Mouse (Mus musculus) adrenal gland, adult 2 months (tissue): ENCODE data around the gene Syt2. TPM values are rescaled to one million over a fixed set of nuclear protein-coding genes. Genes with fewer than 3 reads are reported as not detected.

Experiments used
- DNase-seq: peaks from one replicate; pipeline ENCODE4 v3.0.0; 2021
- long read RNA-seq: library from polyadenylated mRNA; stranded (forward); transcript quantifications from one replicate; pipeline ENCODE4 v2.0.0, GENCODE M21; 2021
- polyA plus RNA-seq: library from polyadenylated mRNA; depleted of rRNA; stranded (reverse); fragments of >200 nt; gene quantifications from 2 replicates; pipeline ENCODE4 v1.2.3, GENCODE M21; 2012; rRNA removed
- total RNA-seq, 2 experiments: library from RNA; stranded (reverse); gene quantifications; 2 replicates each; pipeline ENCODE4 v1.2.3; 2021

The Syt2 gene
- total RNA-seq (under 1 TPM; 0.06 to 0.17 TPM), polyA plus RNA-seq (0.01 and 0.55 TPM in 2 replicates)
- long read RNA-seq, result 0 reads

GRCm38 (mm10) chr1:134646261-134646962, at the start of gene Syt2:
Syt2 (plus strand) TSS chr1:134646677.
- peak; percentile 53 for DNase-seq

GRCm38 (mm10) chr1:134597339-134598054, 49.0 kb upstream of the Syt2 start:
- DNase-seq, result no peak

GRCm38 (mm10) chr1:134604086-134604485, 42.4 kb upstream of the Syt2 start:
- DNase-seq, result no peak

GRCm38 (mm10) chr1:134605670-134606069, 40.8 kb upstream of the Syt2 start:
- no peak for DNase-seq

- DNase-seq, result no peak
Observed at GRCm38 (mm10) chr1:134606381-134606780, 40.1 kb upstream of the Syt2 start.

GRCm38 (mm10) chr1:134607279-134607678, 39.2 kb upstream of the Syt2 start:
- no peak for DNase-seq

- DNase-seq, result no peak
Observed at GRCm38 (mm10) chr1:134609172-134609571, 37.3 kb upstream of the Syt2 start.

- no peak for DNase-seq
Observed at GRCm38 (mm10) chr1:134614554-134614953, 31.9 kb upstream of the Syt2 start.

GRCm38 (mm10) chr1:134614988-134615387, 31.5 kb upstream of the Syt2 start:
- no peak for DNase-seq

GRCm38 (mm10) chr1:134617656-134618055, 28.8 kb upstream of the Syt2 start:
- no peak for DNase-seq

GRCm38 (mm10) chr1:134625325-134625724, 21.2 kb upstream of the Syt2 start:
- no peak for DNase-seq

GRCm38 (mm10) chr1:134629455-134629854, 17.0 kb upstream of the Syt2 start:
- peak; percentile 75 for DNase-seq

- no peak for DNase-seq
Observed at GRCm38 (mm10) chr1:134634296-134634695, 12.2 kb upstream of the Syt2 start.

GRCm38 (mm10) chr1:134636245-134636644, 10.2 kb upstream of the Syt2 start:
- DNase-seq, result no peak

GRCm38 (mm10) chr1:134636684-134637083, 9.8 kb upstream of the Syt2 start:
- peak; percentile 28 for DNase-seq

- no peak for DNase-seq
Observed at GRCm38 (mm10) chr1:134638041-134638440, 8.4 kb upstream of the Syt2 start.

- peak; percentile 49 for DNase-seq
Observed at GRCm38 (mm10) chr1:134638522-134638921, 8.0 kb upstream of the Syt2 start.

- no peak for DNase-seq
Observed at GRCm38 (mm10) chr1:134639460-134639859, 7.0 kb upstream of the Syt2 start.

- no peak for DNase-seq
Observed at GRCm38 (mm10) chr1:134641507-134641906, 5.0 kb upstream of the Syt2 start.

- DNase-seq, result no peak
Observed at GRCm38 (mm10) chr1:134643702-134644101, 2.8 kb upstream of the Syt2 start.

GRCm38 (mm10) chr1:134645408-134646200, 873 bp upstream of the Syt2 start:
- no peak for DNase-seq

- DNase-seq, result no peak
Observed at GRCm38 (mm10) chr1:134646963-134647282, 446 bp downstream of the Syt2 start.

GRCm38 (mm10) chr1:134647591-134647990, 1.1 kb downstream of the Syt2 start:
- DNase-seq, result no peak
